Mouse (Mus musculus) thymus, postnatal 14 days (tissue): ENCODE measurements at regions not wholly inside any gene's neighbourhood (a gene's known extent, or its start where the extent isn't known, plus 50 kb on each side); places are given as distances from the start of the nearest gene placed in this dataset.

Source experiments
- DNase-seq: peaks from one replicate; pipeline ENCODE4 v3.0.0; 2021

GRCm38 (mm10) chr5:111958226-111958625 is 224.5 kb downstream of the Gm26897 start:
- no peak for DNase-seq

DNA sequence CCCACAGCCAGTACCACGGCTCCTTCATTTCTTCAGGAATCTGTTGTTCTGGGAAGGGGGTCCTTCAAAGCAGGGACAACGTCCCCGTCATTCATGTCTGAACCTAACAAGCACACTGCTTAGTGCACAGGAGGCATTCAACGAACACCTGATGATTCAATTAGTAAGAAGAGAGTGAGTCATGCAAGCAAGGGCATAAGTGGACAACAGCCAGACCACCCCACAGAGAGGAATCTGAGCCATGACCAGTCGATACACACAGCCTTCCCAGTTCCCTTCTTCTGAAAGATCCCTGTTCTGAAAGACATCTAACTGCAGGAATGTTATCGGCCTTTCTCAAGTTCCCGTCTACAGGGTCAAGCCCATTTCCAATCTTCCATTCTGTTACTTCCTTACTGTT is 231.6 kb downstream of the Gm26897 start:
- DNase-seq, result no peak

DNA sequence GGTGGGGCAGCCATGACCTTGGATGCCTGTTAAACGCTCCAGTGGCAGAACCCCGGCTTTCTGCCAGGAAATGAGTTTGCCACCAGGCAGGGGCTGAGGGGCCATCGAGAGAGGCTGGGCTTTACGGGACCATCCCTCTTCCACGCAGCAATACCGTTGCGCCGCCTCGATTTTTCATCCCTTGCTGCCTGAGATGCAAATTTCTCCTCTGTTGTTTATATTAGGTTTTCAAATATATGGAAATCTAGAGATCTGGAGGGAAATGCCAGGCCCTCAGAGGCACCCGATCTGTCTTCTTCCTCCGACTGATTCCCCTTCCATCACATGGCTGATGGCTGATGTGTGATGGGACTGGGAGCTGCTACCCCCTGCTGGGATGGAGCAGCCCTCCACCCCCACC is 234.4 kb downstream of the Gm26897 start:
- no peak for DNase-seq

DNA sequence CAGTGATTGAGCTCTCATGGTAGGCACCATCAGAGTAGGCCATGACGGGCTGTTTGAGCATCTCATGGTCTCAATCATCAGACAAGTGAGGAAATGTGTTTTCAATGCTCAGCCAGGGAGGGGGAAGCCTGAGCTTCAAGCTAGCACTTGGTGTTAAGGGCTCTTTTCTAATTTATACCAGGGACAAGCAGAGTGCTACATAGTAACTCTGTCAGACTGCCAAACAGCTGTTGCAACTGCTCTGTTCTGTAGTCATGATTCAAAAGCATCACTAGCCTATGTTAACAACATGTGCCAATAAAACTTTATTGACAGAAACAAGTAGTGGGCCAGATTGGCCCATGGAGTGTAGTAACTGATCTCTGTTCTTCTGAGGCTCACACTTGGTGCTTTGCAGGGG is 235.0 kb downstream of the Gm26897 start:
- no peak for DNase-seq

DNA sequence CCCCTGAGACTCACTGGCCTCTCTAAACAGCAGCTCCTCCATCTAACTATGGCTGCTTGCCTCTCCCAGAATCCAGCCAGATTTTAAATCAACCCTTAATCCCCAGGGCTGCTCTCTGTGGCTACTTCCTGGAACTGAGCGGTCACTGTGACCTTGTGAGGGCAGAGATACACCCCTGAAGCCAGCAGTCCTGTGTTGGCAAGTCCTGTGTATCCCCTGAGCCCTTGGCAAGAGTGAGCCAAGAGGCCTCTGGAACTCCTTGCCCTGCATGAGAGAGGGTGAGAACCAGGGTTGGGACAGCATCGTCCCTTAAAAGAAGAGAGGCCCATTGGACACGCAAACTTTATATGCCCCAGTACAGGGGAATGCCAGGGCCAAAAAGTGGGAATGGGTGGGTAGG is 237.5 kb downstream of the Gm26897 start:
- no peak for DNase-seq

DNA sequence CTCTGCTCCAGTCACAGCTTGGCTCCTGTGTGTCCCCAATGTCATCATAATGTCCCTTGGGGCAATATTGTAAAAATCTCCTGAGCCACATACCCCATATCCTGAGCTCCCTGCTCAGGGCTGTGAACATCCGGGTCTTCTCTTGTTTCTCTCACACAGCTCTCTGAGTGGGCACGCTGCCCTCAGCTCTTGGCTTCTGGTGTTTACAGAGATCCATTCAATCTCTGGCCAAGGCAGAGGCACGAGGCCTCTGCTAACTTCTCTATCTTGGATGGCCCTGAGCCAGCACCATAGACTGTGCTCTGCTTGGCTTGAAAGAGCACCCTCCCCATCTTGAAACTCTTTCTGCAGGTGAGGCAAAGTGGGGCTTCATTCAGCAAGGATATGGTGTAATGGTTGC is 238.2 kb downstream of the Gm26897 start:
- no peak for DNase-seq

DNA sequence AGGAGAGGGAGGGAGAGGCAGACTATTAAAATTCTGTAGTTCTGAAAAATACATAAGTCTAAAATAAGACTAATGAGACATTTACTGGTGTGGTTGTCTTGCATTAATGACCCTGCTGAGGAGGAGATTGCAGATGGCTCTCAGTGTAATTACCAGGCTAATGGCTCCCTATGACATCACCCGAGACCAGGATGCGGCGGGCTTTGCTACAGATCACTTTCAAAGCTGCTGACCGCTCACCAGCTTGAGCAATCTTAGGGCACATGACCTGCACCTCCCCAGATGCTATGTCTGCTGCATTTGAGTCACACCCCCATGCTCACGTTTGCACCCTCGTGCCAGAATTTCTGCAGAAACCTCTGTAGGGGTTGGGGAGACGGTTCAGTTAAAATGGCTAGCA is 242.0 kb downstream of the Gm26897 start:
- no peak for DNase-seq

DNA sequence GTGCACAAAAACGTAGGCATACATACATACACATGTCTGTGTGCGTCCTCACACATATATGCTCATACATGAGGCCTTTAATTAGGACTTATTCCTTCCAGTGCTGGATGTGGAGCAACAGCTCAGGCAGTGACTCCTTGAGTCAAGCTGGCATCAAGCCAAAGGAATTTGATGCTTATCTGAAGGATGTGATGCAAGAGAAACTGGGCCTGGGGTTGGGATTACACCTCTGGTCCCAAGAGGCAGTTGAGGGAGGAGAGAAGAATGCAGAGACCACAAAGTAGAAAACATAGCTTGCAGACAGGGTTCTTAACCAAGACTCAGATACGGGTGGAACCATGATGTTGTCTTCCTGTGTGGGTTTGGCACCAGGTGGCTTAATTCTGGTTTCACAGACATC is 245.9 kb downstream of the Gm26897 start:
- no peak for DNase-seq

- DNase-seq, result no peak
These were observed 248.4 kb downstream of the Gm26897 start for GRCm38 (mm10) chr5:111982106-111982505.

DNA sequence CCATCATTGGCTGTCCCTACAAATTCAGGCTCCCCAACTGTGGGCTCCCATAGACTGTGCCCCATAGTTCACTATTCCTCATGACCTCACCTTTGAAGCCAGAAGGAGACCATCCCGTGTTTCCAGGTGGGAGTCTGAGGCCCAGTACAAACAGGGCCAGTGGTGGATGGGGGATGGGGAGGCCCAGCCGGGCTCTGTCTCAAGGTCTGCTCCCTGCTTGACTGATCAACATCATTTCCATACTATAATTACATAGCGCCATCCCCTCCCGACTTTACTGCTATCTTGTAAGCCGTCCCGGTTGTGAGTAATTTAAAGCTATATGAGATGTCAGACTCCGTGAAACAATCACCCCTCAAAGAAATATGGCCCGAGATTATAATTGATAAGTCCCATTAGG is 252.3 kb downstream of the Gm26897 start:
- DNase-seq, result no peak

DNA sequence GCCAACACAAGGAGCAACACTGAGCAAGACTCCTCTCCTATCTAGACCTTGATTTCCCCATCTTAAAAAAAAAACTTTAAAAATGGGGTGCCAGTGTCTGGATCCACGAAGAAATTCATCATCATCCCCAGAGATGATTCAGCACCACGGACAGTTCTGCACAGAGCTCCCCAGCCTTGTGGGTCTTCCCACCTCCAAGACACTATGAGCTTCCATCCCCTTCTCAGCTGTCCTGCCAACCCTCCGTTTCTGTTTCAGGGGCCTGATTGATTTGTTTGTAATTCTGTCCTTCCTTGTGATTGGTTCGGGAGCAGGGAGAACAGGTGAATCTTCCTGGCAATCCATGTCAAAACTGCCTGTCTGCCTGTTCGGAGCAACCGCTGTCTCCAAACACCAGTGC is 253.3 kb downstream of the Gm26897 start:
- no peak for DNase-seq

- DNase-seq, result no peak
These were observed 258.1 kb downstream of the Gm26897 start for GRCm38 (mm10) chr5:111991805-111992204.

DNA sequence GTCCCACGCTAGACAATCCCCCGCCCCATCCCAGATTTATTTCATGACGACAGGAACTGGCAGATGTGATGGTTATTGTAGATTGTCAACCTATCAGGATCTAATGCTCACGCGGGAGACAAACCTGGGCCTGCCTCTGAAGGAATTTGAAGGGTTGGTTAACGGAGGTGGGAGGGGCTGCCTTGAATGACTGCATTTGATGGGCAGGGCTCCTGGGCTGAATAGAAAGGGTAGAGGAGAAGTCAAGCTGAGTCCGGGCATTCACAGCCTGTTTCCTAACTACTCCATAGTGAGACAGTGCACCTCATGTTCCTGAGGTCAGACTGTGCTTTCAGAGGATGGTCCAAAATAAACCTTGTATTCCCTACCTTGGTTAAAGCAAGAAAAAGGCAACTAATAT is 259.1 kb downstream of the Cryba4 start:
- DNase-seq, result no peak

- DNase-seq, result no peak
These were observed 258.4 kb downstream of the Cryba4 start for GRCm38 (mm10) chr5:111993930-111994329.

- no peak for DNase-seq
These were observed 255.5 kb downstream of the Cryba4 start for GRCm38 (mm10) chr5:111996806-111997205.

DNA sequence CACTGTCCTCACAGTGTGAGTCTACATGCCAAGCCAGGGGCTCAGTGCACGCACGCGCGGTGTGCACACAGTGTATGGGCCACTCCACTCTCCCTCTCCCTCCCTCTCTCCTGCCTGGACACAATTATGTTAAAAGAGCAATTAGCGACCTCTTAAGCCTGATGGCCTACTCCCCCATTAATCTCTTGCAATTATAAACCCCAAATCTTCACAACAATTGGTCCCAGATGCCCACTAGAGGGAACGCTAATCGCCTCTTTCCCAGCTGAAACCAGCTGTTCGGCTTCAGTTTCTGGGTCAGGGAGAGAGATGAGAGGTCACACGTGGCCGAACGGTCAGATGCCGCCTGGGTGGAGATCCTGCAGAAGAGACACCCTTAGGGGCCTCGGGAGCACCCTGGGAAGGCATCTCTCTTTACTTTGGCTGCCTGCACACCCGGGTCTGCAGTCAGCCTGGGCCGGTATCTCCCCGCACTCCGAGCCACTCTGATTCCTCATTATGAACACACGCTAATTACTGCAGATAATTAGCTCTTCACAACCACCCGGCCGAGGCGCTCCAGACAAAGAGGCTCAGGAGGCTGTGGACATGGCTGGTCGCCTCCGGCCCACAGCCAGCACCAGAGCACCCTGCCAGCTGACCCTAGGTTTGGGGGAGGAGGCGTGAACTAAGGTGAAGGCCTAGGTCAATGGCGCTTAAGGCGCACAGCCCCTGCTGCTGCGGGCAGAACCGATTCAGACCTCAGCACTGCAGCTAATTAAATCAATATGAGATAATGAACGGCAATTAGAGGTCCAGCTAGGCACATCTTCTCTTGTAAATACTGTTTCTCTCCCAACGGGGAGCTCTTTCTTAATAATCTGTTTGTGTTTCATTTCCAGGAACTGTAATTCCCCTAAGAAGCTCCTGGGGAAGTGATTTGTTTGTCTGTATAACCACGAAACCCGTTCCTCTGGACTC is 250.3 kb downstream of the Cryba4 start:
- DNase-seq, result no peak

DNA sequence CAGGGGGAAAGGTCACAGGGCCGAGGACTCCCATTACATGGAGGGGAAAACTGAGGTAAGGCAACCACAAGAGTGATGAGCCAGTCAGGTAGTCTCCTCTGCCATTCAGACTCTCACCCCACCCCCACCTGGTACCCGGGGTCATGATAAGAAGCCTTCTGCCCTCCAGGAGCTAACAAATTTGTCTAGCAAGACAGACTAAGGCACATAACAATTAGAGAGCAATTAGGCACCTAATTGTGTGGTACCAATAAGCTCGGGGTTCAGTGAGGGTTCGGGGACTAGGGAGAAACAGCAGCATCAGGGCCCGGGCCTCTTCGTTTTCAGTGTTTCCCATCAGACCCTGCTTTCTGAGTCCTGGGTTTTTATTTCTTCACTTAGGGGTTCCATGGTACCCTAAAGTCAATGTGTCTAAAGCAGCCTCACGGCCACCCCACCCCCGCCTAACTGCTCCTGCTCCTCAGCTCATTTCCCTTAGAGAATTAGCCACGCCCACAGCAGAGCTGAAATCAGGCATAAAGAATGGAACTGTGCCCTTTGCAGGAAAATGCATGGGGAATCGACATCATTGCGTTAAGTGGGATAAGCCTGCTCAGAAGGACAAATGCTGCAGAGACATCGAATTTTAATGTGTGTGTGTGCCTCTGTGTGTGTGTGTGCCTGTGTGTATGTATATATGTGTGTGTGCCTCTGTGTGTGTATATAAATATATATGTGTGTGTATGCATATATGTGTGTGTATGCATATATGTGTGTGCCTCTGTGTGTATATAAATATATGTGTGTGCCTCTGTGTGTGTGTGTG is 249.3 kb downstream of the Cryba4 start:
- DNase-seq, result no peak

DNA sequence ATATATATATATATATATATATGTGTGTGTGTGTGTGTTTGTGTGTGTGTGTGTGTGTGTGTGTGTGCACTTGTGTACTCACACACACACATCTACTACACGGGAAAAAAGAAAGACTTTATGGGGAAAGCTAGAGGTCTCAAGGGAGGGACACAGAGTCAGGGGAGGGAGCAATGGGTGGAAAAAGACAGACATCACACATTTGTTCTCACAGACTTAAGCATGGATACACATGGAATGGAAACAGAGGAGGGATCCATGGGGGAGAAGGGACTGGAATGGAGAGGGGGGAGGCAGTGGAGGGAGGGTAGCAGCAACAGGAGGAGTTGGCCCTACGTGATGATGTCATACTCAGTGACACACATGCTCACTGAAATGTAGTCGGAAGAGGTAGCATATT is 248.3 kb downstream of the Cryba4 start:
- no peak for DNase-seq

GRCm38 (mm10) chr5:112012505-112013164 is 239.7 kb downstream of the Cryba4 start:
- no peak for DNase-seq

- no peak for DNase-seq
These were observed 233.4 kb downstream of the Cryba4 start for GRCm38 (mm10) chr5:112018925-112019324.

DNA sequence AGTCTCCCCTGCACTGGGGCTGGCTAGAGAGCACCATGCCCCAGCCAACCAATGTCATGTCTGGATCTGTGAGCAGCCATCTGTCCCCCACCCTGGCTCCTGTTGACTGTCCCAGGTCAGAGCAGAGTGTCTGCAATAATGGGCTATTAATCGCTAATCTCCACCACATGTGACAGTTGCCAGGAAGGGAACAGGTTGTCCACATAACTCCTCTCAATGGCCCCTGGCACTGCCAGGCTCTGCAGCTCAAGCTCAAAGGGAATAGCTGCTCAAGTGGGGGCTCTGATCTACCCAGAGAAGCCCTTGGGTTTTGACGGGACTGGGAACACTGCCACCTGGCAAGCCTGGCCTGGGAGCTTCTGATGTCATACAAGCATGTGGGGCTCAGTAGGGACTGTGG is 231.4 kb downstream of the Cryba4 start:
- no peak for DNase-seq

- no peak for DNase-seq
These were observed 222.4 kb downstream of the Cryba4 start for GRCm38 (mm10) chr5:112029955-112030354.

DNA sequence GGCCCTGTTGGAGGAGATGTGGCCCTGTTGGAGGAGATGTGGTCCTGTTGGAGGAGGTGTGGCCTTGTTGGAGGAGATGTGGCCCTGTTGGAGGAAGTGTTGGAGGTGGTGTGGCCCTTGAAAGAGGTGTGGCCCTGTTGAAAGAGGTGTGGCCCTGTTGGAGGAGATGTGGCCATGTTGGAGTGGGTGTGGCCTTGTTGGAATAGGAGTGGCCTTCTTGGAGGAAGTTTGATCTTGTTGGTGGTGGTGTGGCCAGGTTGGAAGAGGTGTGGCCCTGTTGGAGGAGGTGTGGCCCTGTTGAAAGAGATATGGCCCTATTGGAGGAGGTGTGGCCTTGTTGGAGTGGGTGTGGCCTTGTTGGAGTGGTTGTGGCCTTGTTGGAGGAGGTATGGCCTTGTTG is 220.3 kb downstream of the Cryba4 start:
- no peak for DNase-seq

- no peak for DNase-seq
These were observed 216.9 kb downstream of the Cryba4 start for GRCm38 (mm10) chr5:112035426-112035825.
